Mouse (Mus musculus): Measurements from ENCODE around the gene Ccdc9. TPM values are rescaled to one million over a fixed set of nuclear protein-coding genes. Genes with fewer than 3 reads are reported as not detected.
"Not testable (repeated sequence)": the region's sequence is repeated elsewhere in the genome, so short reads cannot be mapped to it uniquely, and the experiment has no call there.

Ccdc9 gene
- polyA plus RNA-seq, 1 experiment = 143 TPM

DNA sequence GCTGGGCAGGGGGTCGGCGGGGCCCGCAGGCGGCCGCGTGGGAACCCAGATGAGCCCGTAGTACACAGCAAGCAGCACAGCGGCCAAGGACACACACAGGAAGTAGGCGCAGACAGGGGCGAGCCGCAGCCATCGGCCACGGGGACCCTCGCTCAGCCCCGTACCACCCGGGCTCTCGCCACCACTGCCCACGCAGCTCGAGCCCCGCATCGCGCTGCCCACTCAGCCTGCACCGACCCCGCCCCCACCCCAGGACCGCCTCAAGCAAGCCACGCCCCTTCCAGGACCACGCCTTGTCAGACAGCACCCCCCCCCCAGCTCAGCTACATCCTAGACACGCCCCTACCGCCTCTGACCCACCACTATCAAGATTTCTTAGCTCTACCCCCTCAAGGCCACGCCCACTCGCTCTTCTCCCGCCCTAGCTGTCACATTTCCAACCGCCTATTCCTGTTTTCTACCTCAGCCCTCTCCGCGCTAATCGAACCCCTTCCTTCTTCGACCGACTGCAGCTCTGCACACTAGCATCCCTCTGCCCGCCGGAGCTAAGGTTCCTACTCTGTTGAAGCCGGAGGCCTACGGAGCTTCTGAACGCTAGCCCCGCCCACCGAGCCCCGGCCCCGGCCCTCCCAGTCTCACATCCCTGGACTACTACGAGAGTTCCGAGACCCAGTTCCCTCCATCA lies 13.4 kb downstream of the Ccdc9 start, which contains the start of gene Inafm1:
Gene Inafm1 (minus strand): TSS at position 537 of the 685 bp plus-strand sequence.
- TF ChIP-seq CTCF (IDR thresholded peaks at IDR 0.05; ENCODE audit: low read depth, low read length) (no peak), POLR2A (IDR thresholded peaks at IDR 0.05; ENCODE audit: borderline replicate concordance, low read depth, low read length) (no peak)
- peaks cover 28% of the 10 kb centered on the region for H3K4me1 ChIP-seq (ENCODE audit: control insufficient read depth, insufficient read depth, low read length)
- H3K4me3 ChIP-seq (ENCODE audit: insufficient read depth, low read length) = peak within 1 kb of the TSS; percentile 84
- H3K27ac ChIP-seq (ENCODE audit: insufficient read depth, low read depth, low read length) = peak within 1 kb of the TSS; percentile 41

DNA sequence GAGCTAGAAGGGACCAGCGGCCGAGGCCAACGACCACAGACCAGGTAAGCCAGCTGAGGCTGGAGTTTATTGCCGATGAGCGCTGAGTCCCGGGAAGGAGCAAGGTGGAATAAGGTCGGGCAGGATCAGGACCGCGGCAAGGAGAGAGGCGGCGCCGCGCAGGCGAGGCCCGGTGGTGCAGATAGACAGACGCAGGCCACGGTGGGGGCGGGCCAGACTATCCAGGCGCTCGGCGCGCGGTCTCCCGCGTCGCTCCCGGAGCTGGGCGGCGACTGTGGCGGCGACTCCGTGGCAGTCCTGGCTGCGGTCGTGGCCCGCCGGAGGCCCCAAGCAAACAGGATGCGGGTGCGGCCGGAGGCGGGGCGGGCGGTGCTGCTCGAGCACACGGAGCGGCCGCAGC lies 13.9 kb downstream of the Ccdc9 start:
- TF ChIP-seq POLR2A (IDR thresholded peaks at IDR 0.05; ENCODE audit: borderline replicate concordance, low read depth, low read length) = no peak
- no peak for TF ChIP-seq CTCF (IDR thresholded peaks at IDR 0.05; ENCODE audit: low read depth, low read length)
- Histone ChIP-seq H3K4me3 (ENCODE audit: insufficient read depth, low read length) (peak overlapping the region; percentile 84), H3K4me1 (ENCODE audit: control insufficient read depth, insufficient read depth, low read length) (peaks cover 28% of the 10 kb centered on the region), H3K27ac (ENCODE audit: insufficient read depth, low read depth, low read length) (peak overlapping the region; percentile 37)

DNA sequence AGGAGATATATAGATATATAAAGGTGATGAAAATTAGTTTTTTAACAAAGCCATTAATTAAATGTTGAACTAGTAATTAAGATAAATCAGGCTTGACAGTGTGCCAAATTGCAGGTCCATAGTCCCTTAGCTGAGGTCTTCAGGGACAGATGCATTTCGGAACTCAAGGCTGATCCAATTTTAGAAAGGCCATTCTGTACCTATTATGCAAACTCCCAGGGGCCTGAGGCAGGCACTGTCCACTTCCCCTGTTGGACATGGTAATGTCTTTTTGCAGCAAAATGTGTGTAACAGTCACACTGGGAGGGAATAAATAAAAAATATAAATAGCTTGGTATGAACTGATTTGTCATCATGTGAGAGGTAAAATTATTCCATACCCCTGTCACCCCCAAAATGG lies 15.5 kb downstream of the Ccdc9 start:
- TF ChIP-seq POLR2A (IDR thresholded peaks at IDR 0.05; ENCODE audit: borderline replicate concordance, low read depth, low read length) (no peak), CTCF (IDR thresholded peaks at IDR 0.05; ENCODE audit: low read depth, low read length) (no peak)
- Histone ChIP-seq H3K4me3 (ENCODE audit: insufficient read depth, low read length) (no peak overlapping the region), H3K4me1 (ENCODE audit: control insufficient read depth, insufficient read depth, low read length) (peaks cover 28% of the 10 kb centered on the region), H3K27ac (ENCODE audit: insufficient read depth, low read depth, low read length) (peak overlapping the region; percentile 9)

DNA sequence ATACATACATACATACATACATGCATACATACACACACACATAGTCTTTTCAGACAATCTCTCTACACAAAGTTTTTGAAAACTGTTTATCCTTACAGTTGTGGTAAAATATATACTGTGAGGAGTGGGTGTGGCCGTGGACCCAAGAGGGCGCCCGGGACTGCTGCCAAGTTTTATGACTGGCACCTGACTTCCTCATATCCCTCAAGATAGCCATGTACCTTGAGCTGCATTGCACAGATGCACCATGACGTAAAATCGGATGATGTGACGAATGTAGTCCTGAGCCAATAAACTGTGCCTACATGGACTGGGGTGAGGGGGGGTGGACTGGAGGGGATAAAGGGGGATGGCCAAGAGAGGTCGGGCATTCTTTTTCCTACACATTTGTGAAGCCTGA lies 20.0 kb downstream of the Ccdc9 start:
- not testable (repeated sequence) for H3K4me3 ChIP-seq (ENCODE audit: insufficient read depth, low read length); H3K27ac ChIP-seq (ENCODE audit: insufficient read depth, low read depth, low read length)

DNA sequence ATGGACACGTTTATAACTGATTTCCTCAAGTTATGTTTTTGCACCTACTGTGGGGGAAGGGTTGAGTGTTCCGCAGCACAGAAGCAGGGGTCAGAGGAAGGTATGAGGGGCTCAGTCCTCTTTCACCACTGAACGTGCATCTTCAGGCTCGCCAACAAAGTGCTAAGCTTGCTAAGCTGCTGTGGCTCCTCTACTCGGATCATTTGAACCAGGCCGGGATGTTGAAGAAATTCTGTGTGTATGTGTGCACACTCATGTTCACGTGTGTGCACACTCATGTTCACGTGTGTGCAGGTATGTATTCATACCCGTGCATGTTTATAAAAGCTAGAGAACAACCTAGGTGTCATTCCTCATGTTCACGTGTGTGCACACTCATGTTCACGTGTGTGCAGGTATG lies 20.7 kb downstream of the Ccdc9 start:
- TF ChIP-seq CTCF (IDR thresholded peaks at IDR 0.05; ENCODE audit: low read depth, low read length) (no peak), POLR2A (IDR thresholded peaks at IDR 0.05; ENCODE audit: borderline replicate concordance, low read depth, low read length) (no peak)
- Histone ChIP-seq H3K4me1 (ENCODE audit: control insufficient read depth, insufficient read depth, low read length) (peaks cover 33% of the 10 kb centered on the region), H3K27ac (ENCODE audit: insufficient read depth, low read depth, low read length) (no peak overlapping the region), H3K4me3 (ENCODE audit: insufficient read depth, low read length) (no peak overlapping the region)

More for the DNA sequence above, 20.0 kb downstream of the Ccdc9 start:
- peaks cover 35% of the 10 kb centered on the region for H3K4me1 ChIP-seq (ENCODE audit: control insufficient read depth, insufficient read depth, low read length)

DNA sequence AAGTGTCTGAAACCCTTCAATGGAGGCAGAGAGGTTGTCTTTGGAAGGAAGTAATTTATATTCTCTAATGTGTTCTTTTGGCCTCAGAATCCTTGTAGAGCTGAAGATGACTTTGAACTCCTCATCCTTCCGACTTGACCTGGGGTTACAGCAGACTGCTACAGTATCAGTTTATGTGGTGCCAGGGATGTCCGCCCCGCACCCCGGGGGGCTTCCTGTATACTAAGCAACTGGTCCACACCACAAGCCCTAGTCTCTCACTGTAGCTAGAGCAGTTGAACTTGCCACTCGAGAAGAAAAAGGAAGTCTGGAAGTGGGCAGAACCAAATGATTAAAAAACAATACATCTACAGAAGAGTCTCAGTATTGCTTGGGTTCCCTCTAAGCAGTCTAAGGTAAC lies 22.8 kb downstream of the Ccdc9 start:
- no peak overlapping the region for H3K4me3 ChIP-seq (ENCODE audit: insufficient read depth, low read length)
- H3K4me1 ChIP-seq (ENCODE audit: control insufficient read depth, insufficient read depth, low read length) = peaks cover 43% of the 10 kb centered on the region
- H3K27ac ChIP-seq (ENCODE audit: insufficient read depth, low read depth, low read length) = no peak overlapping the region
- TF ChIP-seq POLR2A (IDR thresholded peaks at IDR 0.05; ENCODE audit: borderline replicate concordance, low read depth, low read length) (no peak), CTCF (IDR thresholded peaks at IDR 0.05; ENCODE audit: low read depth, low read length) (no peak)

DNA sequence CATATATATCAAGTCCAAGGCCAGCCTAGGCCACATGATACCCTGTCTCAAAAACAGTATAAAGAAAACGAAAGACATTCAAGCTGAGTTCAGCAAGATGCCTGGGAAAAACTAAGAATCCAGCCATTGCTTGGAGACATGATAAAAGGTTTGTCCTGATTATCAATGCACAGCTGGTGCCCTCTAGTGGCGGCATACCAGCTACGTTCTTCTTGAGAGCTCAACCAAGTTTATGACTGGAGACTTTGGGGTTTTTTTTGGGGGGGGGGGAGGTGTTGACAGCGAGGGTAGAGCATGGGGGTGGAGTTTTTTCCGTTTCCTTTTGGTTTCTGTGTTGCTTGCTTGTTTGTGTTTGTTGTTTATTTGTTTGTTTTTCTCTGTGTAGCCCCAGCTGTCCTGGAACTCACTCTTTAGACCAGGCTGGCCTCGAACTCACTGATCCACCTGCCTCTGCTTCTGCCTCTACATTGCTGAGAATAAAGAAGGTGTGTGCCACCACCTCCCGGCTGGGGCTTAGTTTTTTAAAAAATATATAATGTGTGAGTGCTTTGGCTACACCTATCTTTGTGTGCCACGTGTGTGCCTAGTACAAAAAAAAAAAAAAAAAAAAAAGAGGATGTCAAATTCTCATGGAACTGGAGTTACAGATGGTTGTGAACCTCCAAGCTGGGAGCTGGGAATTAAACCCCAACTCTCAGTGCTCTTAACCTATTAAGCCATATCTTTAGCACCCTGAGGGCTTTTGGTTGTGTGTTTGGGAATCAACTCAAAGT lies 23.4 kb downstream of the Ccdc9 start:
- TF ChIP-seq POLR2A (IDR thresholded peaks at IDR 0.05; ENCODE audit: borderline replicate concordance, low read depth, low read length) (no peak), CTCF (IDR thresholded peaks at IDR 0.05; ENCODE audit: low read depth, low read length) (peak; percentile 22; the same call in 1 of the 2 replicates)
- no peak overlapping the region for H3K4me3 ChIP-seq (ENCODE audit: insufficient read depth, low read length)
- H3K4me1 ChIP-seq (ENCODE audit: control insufficient read depth, insufficient read depth, low read length) = peaks cover 43% of the 10 kb centered on the region
- H3K27ac ChIP-seq (ENCODE audit: insufficient read depth, low read depth, low read length) = no peak overlapping the region

DNA sequence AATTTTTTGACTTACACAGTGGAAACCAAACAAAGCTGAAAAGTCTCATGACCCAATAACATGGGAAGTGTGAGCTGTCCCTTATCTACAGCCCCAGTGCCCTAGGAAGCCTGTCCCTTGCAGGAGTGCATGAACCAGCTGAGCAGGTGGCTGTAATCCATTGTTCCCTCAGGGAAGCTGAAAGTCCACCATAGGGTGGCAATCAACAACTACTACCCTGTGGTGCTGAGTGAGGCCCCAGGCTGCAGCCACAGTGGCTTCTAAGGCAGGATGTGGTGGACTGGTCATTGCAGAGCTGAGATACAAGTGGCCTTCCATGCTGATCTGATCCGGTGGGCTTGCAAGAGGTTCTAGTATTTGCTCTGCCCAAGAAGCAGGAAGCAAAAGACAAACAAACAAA lies 25.5 kb downstream of the Ccdc9 start:
- Histone ChIP-seq H3K4me1 (ENCODE audit: control insufficient read depth, insufficient read depth, low read length) (peaks cover 46% of the 10 kb centered on the region), H3K27ac (ENCODE audit: insufficient read depth, low read depth, low read length) (peak overlapping the region; percentile 70), H3K4me3 (ENCODE audit: insufficient read depth, low read length) (no peak overlapping the region)
- TF ChIP-seq POLR2A (IDR thresholded peaks at IDR 0.05; ENCODE audit: borderline replicate concordance, low read depth, low read length) (no peak), CTCF (IDR thresholded peaks at IDR 0.05; ENCODE audit: low read depth, low read length) (no peak)

DNA sequence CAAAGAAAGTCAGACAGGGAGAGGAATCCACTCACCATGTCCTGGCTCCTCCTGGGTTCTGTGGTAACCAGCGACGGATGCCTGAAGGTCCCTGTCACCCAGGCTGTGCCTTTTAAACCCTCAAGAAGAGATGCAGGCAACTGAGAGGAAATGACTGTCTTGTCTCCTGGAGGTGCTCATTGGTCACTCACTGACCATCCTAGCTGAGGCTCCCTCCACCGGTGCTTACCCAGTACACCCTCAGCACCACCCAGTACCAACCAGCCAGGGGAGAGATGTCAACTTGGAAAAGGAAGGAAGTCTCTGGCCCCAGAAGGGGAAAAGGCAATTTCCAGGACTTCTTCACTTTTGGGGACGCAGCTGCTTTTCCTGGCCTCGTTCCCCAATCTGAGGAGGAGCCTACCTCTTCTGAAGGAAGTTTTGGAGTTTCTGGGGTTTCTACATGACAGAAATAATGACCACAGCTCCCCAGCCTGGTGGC lies 27.4 kb downstream of the Ccdc9 start, which contains the start of gene C5ar1:
Gene C5ar1 (minus strand): TSS at position 431 of the 481 bp plus-strand sequence.
- no peak for TF ChIP-seq POLR2A (IDR thresholded peaks at IDR 0.05; ENCODE audit: borderline replicate concordance, low read depth, low read length)
- TF ChIP-seq CTCF (IDR thresholded peaks at IDR 0.05; ENCODE audit: low read depth, low read length) = no peak
- peak within 1 kb of the TSS; percentile 62 for H3K4me3 ChIP-seq (ENCODE audit: insufficient read depth, low read length)
- peaks cover 48% of the 10 kb centered on the region for H3K4me1 ChIP-seq (ENCODE audit: control insufficient read depth, insufficient read depth, low read length)
- H3K27ac ChIP-seq (ENCODE audit: insufficient read depth, low read depth, low read length) = peak within 1 kb of the TSS; percentile 93

DNA sequence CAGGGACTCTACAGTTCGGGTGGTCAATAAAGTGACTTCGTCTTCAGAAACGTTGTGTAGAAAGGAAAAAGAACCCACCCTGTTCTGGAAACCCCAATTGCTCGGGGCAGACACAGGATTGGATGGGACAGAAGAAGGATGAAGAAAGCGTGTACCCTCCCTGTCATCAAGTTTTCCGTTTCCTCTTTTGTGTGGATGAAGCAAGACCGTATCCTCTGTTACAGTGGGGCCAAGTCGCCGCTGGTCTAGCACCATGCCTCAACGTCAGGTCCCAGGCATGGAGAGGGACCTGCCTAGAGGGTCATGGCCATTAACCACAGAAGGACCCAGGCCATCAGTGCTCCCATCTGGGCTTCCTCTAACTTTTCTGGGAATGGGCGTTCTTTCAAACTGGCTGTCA lies 28.8 kb downstream of the Ccdc9 start:
- peaks cover 49% of the 10 kb centered on the region for H3K4me1 ChIP-seq (ENCODE audit: control insufficient read depth, insufficient read depth, low read length)
- H3K4me3 ChIP-seq (ENCODE audit: insufficient read depth, low read length) = peak overlapping the region; percentile 62
- no peak for TF ChIP-seq POLR2A (IDR thresholded peaks at IDR 0.05; ENCODE audit: borderline replicate concordance, low read depth, low read length)
- TF ChIP-seq CTCF (IDR thresholded peaks at IDR 0.05; ENCODE audit: low read depth, low read length) = no peak
- H3K27ac ChIP-seq (ENCODE audit: insufficient read depth, low read depth, low read length) = peak overlapping the region; percentile 93

DNA sequence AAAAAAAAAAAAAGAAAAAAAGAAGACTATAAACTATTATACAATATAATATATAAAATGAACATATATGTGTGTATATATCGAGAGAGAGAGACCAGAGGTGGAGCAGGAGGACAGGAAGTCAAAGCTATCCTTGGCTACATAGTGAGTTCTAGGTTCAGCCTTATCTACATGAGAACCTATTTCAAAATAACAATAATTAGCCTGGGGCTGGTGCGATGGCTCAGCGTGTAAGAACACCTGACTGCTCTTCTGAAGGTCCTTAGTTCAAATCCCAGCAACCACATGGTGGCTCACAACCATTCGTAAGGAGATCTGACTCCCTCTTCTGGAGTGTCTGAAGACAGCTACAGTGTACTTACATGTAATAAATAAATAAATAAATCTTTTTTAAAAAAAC lies 30.6 kb downstream of the Ccdc9 start:
- H3K27ac ChIP-seq (ENCODE audit: insufficient read depth, low read depth, low read length) = peak overlapping the region; percentile 92
- H3K4me3 ChIP-seq (ENCODE audit: insufficient read depth, low read length) = not testable (repeated sequence)
- peaks cover 47% of the 10 kb centered on the region for H3K4me1 ChIP-seq (ENCODE audit: control insufficient read depth, insufficient read depth, low read length)
